Mouse (Mus musculus): ENCODE results near the gene Chd4. TPM values are rescaled to one million over a fixed set of nuclear protein-coding genes. Genes with fewer than 3 reads are reported as not detected.
A peak's percentile ranks its signal among the peaks of the same experiment; 100 is the strongest.

Gene Chd4
- total and polyA plus RNA-seq, 3 experiments: 93.0 to 232 (median 173) TPM

DNA sequence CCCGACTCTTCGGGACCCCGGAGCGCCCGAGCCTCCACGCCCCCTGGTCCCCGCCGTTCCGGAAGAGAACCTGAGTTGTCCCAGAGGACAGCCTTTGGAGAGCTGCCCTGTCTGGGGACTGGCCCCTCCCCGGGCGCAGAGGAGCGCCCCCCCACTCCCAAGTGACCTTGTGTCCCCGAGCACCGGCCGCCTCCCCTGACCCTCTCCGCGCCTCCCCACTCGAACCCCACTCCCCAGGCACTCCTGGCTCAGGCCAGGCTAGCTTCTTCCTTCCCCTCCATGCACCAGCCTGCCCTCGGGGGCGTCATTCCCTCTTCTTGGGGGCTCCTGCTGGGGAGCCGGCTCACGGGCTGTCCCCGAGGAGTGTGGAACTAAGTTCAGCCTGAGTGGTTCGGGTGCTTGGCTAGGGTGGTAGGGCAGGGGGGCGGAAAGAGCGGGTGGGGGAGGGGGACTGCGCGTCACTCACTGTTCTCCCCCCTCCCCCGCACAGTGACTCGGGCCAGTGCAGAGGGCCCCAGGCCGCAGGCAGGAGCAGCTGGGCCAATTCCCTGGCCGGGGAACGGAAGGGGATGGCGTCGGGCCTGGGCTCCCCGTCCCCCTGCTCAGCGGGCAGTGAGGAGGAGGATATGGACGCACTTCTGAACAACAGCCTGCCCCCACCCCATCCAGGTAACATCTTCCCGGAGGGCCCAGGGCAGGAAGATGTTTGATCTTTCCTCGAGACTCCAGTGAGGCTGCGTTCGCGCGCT lies 990 bp downstream of the Chd4 start (continued):
- peak; percentile 25; the same call in 1 of the 2 replicates for TF ChIP-seq ETS1 (IDR thresholded peaks at IDR 0.05; ENCODE audit: low read depth, low read length)
- 0 out of 2 replicates have a peak, but pooled peaks have one; percentile 21 for TF ChIP-seq CHD1 (IDR thresholded peaks at IDR 0.05; ENCODE audit: low read depth, low read length)
- no peak for TF ChIP-seq GABPA (IDR thresholded peaks at IDR 0.05; ENCODE audit: low read depth, low read length)
- no peak for TF ChIP-seq TCF12 (IDR thresholded peaks at IDR 0.05; ENCODE audit: low read depth, low read length)
- TF ChIP-seq POLR2AphosphoS5 (IDR thresholded peaks at IDR 0.05; ENCODE audit: borderline replicate concordance, low read depth, low read length): no peak
- no peak; the same call in 1 of the 2 replicates for TF ChIP-seq SIN3A (IDR thresholded peaks at IDR 0.05; ENCODE audit: low read length)
- no peak for TF ChIP-seq USF1 (IDR thresholded peaks at IDR 0.05; ENCODE audit: low read depth, low read length)
- TF ChIP-seq NRF1 (IDR thresholded peaks at IDR 0.05; ENCODE audit: insufficient read depth, low read depth, low read length, poor library complexity, severe bottlenecking): peak; percentile 37; the same call in 1 of the 2 replicates
- no peak for TF ChIP-seq TAL1 (IDR thresholded peaks at IDR 0.05; ENCODE audit: low read length)
- TF ChIP-seq NELFE (IDR thresholded peaks at IDR 0.05; ENCODE audit: low read depth, low read length): no peak
- TF ChIP-seq ZNF384 (IDR thresholded peaks at IDR 0.05; ENCODE audit: low read depth, low read length): no peak
- no peak for TF ChIP-seq ZMIZ1 (IDR thresholded peaks at IDR 0.05; ENCODE audit: low read depth, low read length)
- no peak for TF ChIP-seq RAD21 (IDR thresholded peaks at IDR 0.05; ENCODE audit: low read depth, low read length)
- no peak for TF ChIP-seq SMC3 (IDR thresholded peaks at IDR 0.05; ENCODE audit: low read depth, low read length)
- TF ChIP-seq ZC3H11A (IDR thresholded peaks at IDR 0.05; ENCODE audit: low read depth, low read length): no peak
- TF ChIP-seq MEF2A (IDR thresholded peaks at IDR 0.05; ENCODE audit: extremely low read depth, insufficient replicate concordance, low read depth, low read length, poor library complexity, severe bottlenecking): no peak
- TF ChIP-seq MYB (IDR thresholded peaks at IDR 0.05; ENCODE audit: low read depth, low read length): no peak
- no peak for TF ChIP-seq EP300 (IDR thresholded peaks at IDR 0.05; ENCODE audit: low read depth in 1 of 2, low read length in 2 of 2)

DNA sequence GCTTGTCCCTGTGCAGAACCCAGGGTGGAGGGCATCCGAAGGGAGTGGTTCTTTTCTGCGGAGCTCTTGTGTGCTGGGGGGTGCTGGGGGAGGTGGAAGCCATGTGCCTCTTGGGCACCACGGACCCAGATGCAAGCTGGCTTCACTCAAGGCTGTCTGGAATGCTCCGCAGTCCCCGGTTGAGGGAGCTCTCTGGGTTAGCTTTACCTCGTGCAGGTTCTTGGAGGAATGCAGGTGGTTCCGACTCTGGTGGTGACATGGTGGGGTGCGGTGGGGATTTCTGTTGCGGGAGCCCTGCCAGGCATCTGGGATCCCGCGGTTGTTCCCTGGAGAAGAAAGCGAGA lies 1.5 kb downstream of the Chd4 start:
- H3K4me1 ChIP-seq (ENCODE audit: control insufficient read depth in 1 of 2, insufficient read depth in 2 of 2, low read length in 2 of 2): peaks cover 9 to 27% of the 10 kb centered on the region in 2 experiments
- no peaks in the 10 kb centered on the region for H3K27me3 ChIP-seq (ENCODE audit: control insufficient read depth in 1 of 2, insufficient read depth in 2 of 2, low read length in 2 of 2)
- peak overlapping the region; percentile 98 for H3K9ac ChIP-seq (ENCODE audit: control insufficient read depth, low read depth, low read length, poor library complexity, severe bottlenecking)
- H3K9me3 ChIP-seq (replicated peaks; ENCODE audit: insufficient read depth, low read length): no peaks in the 10 kb centered on the region
- peaks cover 37% of the 10 kb centered on the region for H3K79me2 ChIP-seq (ENCODE audit: control insufficient read depth, insufficient read depth, low read length, poor library complexity)
- TF ChIP-seq ZKSCAN1 (IDR thresholded peaks at IDR 0.05; ENCODE audit: low read depth, low read length) (no peak), TAL1 (IDR thresholded peaks at IDR 0.05; ENCODE audit: low read length) (no peak), E2F4 (IDR thresholded peaks at IDR 0.05; ENCODE audit: borderline replicate concordance, low read depth, low read length) (no peak), RCOR1 (IDR thresholded peaks at IDR 0.05; ENCODE audit: low read depth, low read length) (no peak), MAX (IDR thresholded peaks at IDR 0.05; ENCODE audit: low read length) (peak; percentile 58), HCFC1 (IDR thresholded peaks at IDR 0.05; ENCODE audit: low read depth, low read length) (no peak), ZC3H11A (IDR thresholded peaks at IDR 0.05; ENCODE audit: low read depth, low read length) (no peak), MEF2A (IDR thresholded peaks at IDR 0.05; ENCODE audit: extremely low read depth, insufficient replicate concordance, low read depth, low read length, poor library complexity, severe bottlenecking) (no peak), EP300 (IDR thresholded peaks at IDR 0.05; ENCODE audit: low read depth in 1 of 2, low read length in 2 of 2) (0 out of 4 replicates have a peak, but pooled peaks of 1 of the 2 experiments have one; percentile 6), GABPA (IDR thresholded peaks at IDR 0.05; ENCODE audit: low read depth, low read length) (no peak), CHD1 (IDR thresholded peaks at IDR 0.05; ENCODE audit: low read depth, low read length) (0 out of 2 replicates have a peak, but pooled peaks have one; percentile 21), USF1 (IDR thresholded peaks at IDR 0.05; ENCODE audit: low read depth, low read length) (no peak), MXI1 (IDR thresholded peaks at IDR 0.05; ENCODE audit: low read depth, low read length) (peak; percentile 72), RAD21 (IDR thresholded peaks at IDR 0.05; ENCODE audit: low read depth, low read length) (no peak), TCF12 (IDR thresholded peaks at IDR 0.05; ENCODE audit: low read depth, low read length) (no peak), USF2 (IDR thresholded peaks at IDR 0.05; ENCODE audit: borderline replicate concordance in 1 of 2, insufficient read depth in 1 of 2, low read depth in 1 of 2, low read length in 2 of 2) (no peak), NELFE (IDR thresholded peaks at IDR 0.05; ENCODE audit: low read depth, low read length) (no peak), POLR2A (IDR thresholded peaks at IDR 0.05; ENCODE audit: control insufficient read depth in 1 of 2, insufficient read depth in 1 of 2, low read depth in 1 of 2, low read length in 2 of 2, poor library complexity in 1 of 2) (no peak), MAZ (IDR thresholded peaks at IDR 0.05; ENCODE audit: low read depth, low read length) (no peak), MYB (IDR thresholded peaks at IDR 0.05; ENCODE audit: low read depth, low read length) (no peak), MAFK (IDR thresholded peaks at IDR 0.05; ENCODE audit: borderline replicate concordance, low read depth, low read length) (no peak), MYC (IDR thresholded peaks at IDR 0.05; ENCODE audit: low read depth, low read length) (no peak)
- DNase-seq (ENCODE audit: low read depth, low spot score): peak; percentile 47
- H3K4me3 ChIP-seq (ENCODE audit: control insufficient read depth in 1 of 2, insufficient read depth in 1 of 2, low read depth in 2 of 2, low read length in 2 of 2): peak overlapping the region; percentile 84 to 90
- H3K36me3 ChIP-seq (ENCODE audit: control insufficient read depth in 1 of 2, insufficient read depth in 2 of 2, low read length in 2 of 2): peaks cover 15 to 24% of the 10 kb centered on the region in 2 experiments
- H3K27ac ChIP-seq (ENCODE audit: control insufficient read depth, low read depth, low read length): peak overlapping the region; percentile 14
